Mouse (Mus musculus) gastrocnemius, postnatal 36 days (tissue): Measurements from ENCODE around the gene Cdr2. TPM values are rescaled to one million over a fixed set of nuclear protein-coding genes. Genes with fewer than 3 reads are reported as not detected.
"Not testable (repeated sequence)": the region's sequence is repeated elsewhere in the genome, so short reads cannot be mapped to it uniquely, and the experiment has no call there.

ENCODE experiments used
- DNase-seq, 2 experiments: peaks; one replicate each; pipeline ENCODE4 v3.0.0; 2022
- intact Hi-C: fragments of 180-260 bp; cut with DNase I; formaldehyde crosslinking; loops from one replicate; pipeline ENCODE4 v1.15.1; 2025
- total RNA-seq, 2 experiments: library from RNA; stranded (reverse); gene quantifications; 2 replicates each; pipeline ENCODE4 v1.2.3; 2021

Cdr2 gene
- total RNA-seq, 2 experiments from 2014 or later, result 2.8 to 3.0 TPM

DNA sequence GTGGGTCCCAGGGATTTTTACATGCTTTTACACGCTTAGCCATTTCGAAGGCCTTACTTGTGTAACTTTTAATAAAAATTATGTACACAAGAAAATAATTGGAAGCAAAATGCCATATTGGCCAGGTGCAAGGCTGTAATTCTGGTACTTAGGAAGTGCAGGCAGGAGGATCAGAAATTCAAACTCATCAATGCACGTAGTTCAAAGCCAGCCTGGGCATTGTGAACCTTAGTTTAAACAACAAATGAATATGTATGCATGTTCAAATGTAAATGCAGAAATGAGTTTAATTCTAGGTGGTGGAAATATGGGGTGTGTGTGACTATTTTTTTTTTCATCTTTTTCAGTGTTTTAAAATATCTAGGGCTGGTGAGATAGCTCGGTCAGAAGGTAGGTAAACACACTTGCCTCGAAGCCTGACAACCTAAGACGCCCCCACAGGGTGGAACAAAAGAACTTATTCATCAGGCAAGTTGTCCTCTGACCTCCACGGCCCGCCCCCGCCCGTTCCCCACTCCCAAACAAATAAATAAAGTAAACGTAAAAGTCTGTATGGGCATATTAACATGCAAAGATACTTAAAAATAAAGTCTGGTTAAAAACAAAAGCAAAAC, 65.7 kb downstream of the Cdr2 start:
- intact Hi-C loops, result loop anchor here (5.0 kb wide), 1 partner anchor 239 kb away; the partner anchor contains the start of gene Mosmo
- DNase-seq, result no peak

- DNase-seq, result no peak
- intact Hi-C loops, result no loop called here
Observed at GRCm38 (mm10) chr7:120913332-120913731, 68.8 kb downstream of the Cdr2 start.

DNA sequence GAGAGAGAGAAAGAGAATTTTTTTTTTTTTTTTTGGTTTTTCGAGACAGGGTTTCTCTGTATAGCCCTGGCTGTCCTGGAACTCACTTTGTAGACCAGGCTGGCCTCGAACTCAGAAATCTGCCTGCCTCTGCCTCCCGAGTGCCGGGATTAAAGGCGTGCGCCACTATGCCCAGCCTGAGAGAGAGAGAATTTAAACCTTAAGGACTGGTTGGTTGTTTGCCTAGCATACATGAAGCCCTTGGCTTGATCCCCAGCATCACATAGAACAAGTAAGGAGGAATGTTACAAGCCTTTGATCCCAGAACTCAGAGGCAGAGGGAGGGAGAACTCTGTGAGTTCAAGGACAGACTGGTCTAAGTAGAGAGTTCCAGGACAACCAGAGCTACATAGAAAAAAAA, 70.8 kb downstream of the Cdr2 start:
- intact Hi-C loops, DNase-seq: not testable (repeated sequence)

- intact Hi-C loops, DNase-seq: not testable (repeated sequence)
Observed at GRCm38 (mm10) chr7:120910172-120910571, 71.9 kb downstream of the Cdr2 start.

Other genes starting within 250 kb of the Cdr2 start
- 1 to 10 TPM in 1 of 2 experiments, under 1 TPM in 1; 0.26 to 1.7 TPM for gene Vwa3a, start 243.0 kb downstream of the Cdr2 start, total RNA-seq
- under 1 TPM; 0.32 to 0.61 TPM for gene Gm5737, start 169.9 kb downstream of the Cdr2 start, total RNA-seq
- gene Eef2k, start 139.5 kb downstream of the Cdr2 start, total RNA-seq, result 10 to 100 TPM; 55.7 to 60.3 TPM
- gene Polr3e, start 64.6 kb downstream of the Cdr2 start, total RNA-seq, result 10 to 100 TPM; 10.7 to 11.4 TPM
- not detected for gene Mfsd13b, start 197 bp upstream of the Cdr2 start, total RNA-seq
- gene Mettl9, start 52.1 kb upstream of the Cdr2 start, total RNA-seq, result 10 to 100 TPM; 18.5 to 19.7 TPM
- under 1 TPM; 0.18 to 0.49 TPM for gene Igsf6, start 92.3 kb upstream of the Cdr2 start, total RNA-seq
- under 1 TPM; 0.20 to 0.28 TPM for gene Otoa, start 99.3 kb upstream of the Cdr2 start, total RNA-seq